ENCODE assay signal across 18 mouse cellular contexts in genomic region chr6:90912768-90913167, GRCm38 (mm10).
"Had no signal": no experiment of that assay in that cellular context is flagged by ENCODE, and none has a peak within 500 bp of the region (broad histone marks: within the 10 kb centered on the region; RNA-seq: fewer than 3 reads in every experiment).

No protein-coding gene starts in this region.

- DNase-seq: liver, postnatal 0 days; lung, adult 2 months; lung, postnatal 14 days; lung, postnatal 36 days; right cerebral cortex, postnatal 14 days; thymus, adult 18-20 months; thymus, postnatal 14 days; thymus, postnatal 36 days had no signal

- H3K4me1 ChIP-seq: liver, embryonic 15.5 days; lung, embryonic 15.5 days; midbrain, embryonic 12.5 days; midbrain, embryonic 15.5 days; neural tube, embryonic 12.5 days; stomach, embryonic 15.5 days had no signal

- H3K9ac ChIP-seq: liver, embryonic 15.5 days; liver, postnatal 0 days; lung, embryonic 15.5 days; midbrain, embryonic 12.5 days; midbrain, embryonic 15.5 days; neural tube, embryonic 12.5 days; stomach, embryonic 15.5 days had no signal

- H3K27me3 ChIP-seq: lung, embryonic 15.5 days; midbrain, embryonic 12.5 days; midbrain, embryonic 15.5 days; neural tube, embryonic 12.5 days; stomach, embryonic 15.5 days had no signal

- H3K4me3 ChIP-seq: liver, embryonic 15.5 days; lung, embryonic 15.5 days; megakaryocyte, embryonic 14.5 days; midbrain, embryonic 12.5 days; midbrain, embryonic 15.5 days; neural tube, embryonic 12.5 days; stomach, embryonic 15.5 days had no signal

- H3K36me3 ChIP-seq: liver, embryonic 15.5 days; lung, embryonic 15.5 days; midbrain, embryonic 12.5 days; midbrain, embryonic 15.5 days; neural tube, embryonic 12.5 days; stomach, embryonic 15.5 days had no signal

- ATAC-seq: liver, postnatal 0 days; lung, postnatal 0 days; midbrain, embryonic 15.5 days had no signal

- H3K4me2 ChIP-seq: liver, embryonic 15.5 days; lung, embryonic 15.5 days; midbrain, embryonic 12.5 days; midbrain, embryonic 15.5 days; neural tube, embryonic 12.5 days; stomach, embryonic 15.5 days had no signal

- H3K27ac ChIP-seq: liver, embryonic 15.5 days; lung, embryonic 15.5 days; macrophage; midbrain, embryonic 12.5 days; midbrain, embryonic 15.5 days; neural tube, embryonic 12.5 days; stomach, embryonic 15.5 days; stomach, postnatal 0 days had no signal

- H3K9me3 ChIP-seq: liver, embryonic 15.5 days; lung, embryonic 15.5 days; megakaryocyte, embryonic 14.5 days; midbrain, embryonic 12.5 days; midbrain, embryonic 15.5 days; neural tube, embryonic 12.5 days; stomach, embryonic 15.5 days had no signal
